Mouse (Mus musculus): Measurements from ENCODE around the gene Stk36.

Gene Stk36

DNA sequence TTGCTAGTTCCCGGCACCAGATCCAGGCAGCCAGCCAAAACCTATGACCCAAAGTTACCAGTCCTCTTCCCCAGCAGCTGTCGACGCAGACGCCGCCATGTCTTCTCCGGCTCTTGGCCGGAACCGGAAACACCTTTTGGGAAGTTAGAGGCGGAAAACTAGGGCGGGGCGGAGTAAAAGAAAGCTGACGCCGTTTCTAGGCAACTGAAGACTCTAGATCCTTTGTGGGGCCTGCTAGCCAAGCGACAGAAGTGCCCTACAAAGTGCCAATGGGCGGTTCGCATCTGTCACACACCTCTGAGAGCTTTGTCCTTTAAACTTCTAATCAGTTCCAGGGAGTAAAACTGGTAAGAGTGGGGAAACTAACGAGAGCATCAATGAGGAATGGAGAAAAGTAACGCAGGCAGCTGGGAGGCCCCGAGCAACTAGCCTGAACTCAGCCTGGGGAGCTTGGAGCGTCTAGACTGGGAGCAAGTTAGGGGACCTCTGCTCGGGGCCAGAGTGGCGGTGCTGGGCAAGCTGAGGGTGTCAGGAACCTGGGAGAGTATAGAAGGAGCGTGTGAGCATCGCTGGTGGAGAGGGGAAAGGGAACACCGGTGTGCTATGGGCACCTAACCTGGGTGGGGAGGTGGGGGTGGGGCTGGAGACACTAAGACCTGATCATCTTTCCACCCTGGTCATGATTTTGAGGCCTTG, at the start of gene Stk36, which contains the start of gene Rnf25:
Stk36 (plus strand) TSS at position 179 of the 696 bp plus-strand sequence.
Rnf25 (minus strand) TSS at position 131 of the 696 bp plus-strand sequence.
- peak; percentile 45 for DNase-seq (ENCODE audit: low spot score)

DNA sequence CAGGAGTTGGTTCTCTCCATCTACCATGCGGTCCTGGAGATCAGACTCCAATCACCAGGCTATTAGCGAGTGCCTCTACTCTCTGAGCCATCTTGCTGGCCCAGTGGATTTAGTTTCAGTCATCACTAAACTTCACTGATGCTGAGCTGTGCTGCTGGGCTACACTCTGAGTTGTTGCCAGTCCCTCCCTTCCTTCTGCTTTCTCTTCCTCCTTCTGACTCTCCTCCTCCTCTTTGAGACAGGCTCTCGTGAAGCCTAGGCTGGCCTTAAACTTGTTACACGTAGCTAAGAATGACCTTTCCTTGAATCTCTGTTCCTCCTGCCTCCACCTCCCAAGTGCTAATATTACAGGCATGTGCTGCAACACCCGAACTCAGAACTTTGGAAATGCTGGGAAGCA, 42.2 kb upstream of the Stk36 start:
- no peak for DNase-seq (ENCODE audit: low spot score)

- DNase-seq (ENCODE audit: low spot score): no peak
These were observed 35.4 kb upstream of the Stk36 start for GRCm38 (mm10) chr1:74565834-74566233.

DNA sequence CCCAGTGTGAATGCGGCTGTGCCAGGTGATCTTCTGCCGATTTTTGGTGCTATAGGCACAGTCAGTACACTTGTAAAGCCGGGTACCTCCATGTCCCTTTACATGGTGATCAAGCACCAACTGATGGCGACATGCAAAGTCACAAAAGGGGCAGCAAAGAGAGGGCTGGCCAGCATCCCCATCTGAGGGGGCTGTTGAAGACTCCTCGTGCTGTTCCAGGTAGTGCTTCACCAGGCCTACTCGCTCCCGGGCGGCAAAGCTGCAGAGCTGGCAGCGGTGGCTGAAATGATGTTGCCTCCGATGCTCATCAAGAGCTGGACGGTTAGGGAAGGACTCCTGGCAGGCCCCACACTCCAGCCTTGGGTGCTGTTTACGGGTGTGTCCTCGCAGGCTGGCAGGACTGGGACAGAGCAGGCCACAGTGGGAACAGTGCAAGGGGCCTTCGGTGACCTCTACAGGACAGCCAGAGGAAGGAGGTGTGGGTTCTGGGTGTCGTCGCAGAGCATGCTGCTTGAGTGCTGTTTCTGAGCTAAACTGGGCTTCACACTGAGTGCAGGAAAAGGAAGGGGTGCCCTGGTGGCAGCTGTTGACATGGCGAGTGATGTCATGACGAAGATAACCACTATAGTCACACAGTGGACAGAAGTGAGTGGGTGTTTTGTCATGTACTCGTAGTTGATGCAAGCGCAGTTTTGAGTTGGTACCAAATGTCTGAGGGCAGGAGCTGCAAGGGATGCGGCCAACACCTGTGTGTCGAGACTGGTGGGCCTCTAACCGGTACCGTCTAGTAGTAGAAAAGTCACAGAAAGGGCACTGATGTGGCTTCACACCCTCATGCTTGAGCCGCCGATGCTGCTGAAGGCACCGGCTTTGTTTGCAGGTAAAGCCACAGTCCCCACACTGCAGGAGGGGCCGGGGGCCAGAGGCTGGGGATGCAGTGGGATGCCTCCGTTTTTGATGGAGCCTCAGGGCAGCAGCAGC, 31.2 kb upstream of the Stk36 start:
- no peak for DNase-seq (ENCODE audit: low spot score)

GRCm38 (mm10) chr1:74582621-74583020, 18.6 kb upstream of the Stk36 start:
- no peak for DNase-seq (ENCODE audit: low spot score)

GRCm38 (mm10) chr1:74584616-74585398, 16.4 kb upstream of the Stk36 start:
- DNase-seq (ENCODE audit: low spot score): no peak

DNA sequence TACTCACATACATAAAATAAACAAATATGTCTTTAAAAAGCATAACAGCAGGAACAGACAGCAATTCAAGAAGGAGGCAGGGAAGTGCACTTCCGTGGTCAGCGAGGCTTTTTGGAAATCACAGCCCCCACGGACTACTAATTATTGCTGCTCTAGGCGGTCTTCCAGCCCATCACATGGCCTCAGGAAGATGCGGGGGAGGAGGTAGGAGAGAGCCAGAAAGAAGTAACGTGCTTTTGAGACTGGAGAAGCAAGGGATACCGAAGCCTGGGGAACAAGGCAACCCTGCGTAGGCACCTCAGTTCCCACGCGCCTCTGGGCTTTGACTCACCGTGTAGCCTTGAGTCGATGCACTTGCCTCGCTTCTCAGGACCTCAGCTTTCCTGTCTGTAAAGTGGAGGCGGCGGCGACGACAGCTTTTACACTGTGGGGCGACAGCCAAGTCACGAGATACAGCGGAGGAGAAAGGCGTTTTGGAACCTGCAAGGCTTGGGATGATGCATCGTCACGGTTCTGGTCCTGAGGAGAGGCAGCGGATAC, 13.9 kb upstream of the Stk36 start:
- no peak for DNase-seq (ENCODE audit: low spot score)

GRCm38 (mm10) chr1:74587773-74588445, 13.3 kb upstream of the Stk36 start, which contains the start of the genes Zfp142 and Bcs1l:
Gene Zfp142, minus strand, starts transcription at chr1:74588246.
Gene Bcs1l, plus strand, starts transcription at chr1:74588289.
- peak; percentile 94 for DNase-seq (ENCODE audit: low spot score)

DNA sequence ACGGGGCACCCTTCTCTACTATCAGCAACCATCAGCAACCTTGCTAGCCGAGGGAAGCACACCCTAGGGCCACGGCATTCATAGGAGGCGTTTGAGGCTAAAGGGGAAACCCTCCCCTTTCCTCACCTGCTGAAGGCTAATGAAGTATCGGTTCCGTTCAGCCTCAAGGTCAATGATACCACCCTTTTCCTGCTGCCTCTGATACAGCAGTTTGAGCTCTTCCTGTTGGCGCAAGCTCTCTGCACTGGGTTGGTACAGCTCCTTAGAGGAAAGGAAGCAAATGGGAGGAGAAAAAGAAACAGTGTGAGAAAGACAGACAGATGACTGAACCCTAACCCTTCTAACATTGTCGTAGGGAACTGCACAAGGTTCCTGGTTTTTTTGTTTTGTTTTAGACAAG, 6.8 kb upstream of the Stk36 start:
- no peak for DNase-seq (ENCODE audit: low spot score)

DNA sequence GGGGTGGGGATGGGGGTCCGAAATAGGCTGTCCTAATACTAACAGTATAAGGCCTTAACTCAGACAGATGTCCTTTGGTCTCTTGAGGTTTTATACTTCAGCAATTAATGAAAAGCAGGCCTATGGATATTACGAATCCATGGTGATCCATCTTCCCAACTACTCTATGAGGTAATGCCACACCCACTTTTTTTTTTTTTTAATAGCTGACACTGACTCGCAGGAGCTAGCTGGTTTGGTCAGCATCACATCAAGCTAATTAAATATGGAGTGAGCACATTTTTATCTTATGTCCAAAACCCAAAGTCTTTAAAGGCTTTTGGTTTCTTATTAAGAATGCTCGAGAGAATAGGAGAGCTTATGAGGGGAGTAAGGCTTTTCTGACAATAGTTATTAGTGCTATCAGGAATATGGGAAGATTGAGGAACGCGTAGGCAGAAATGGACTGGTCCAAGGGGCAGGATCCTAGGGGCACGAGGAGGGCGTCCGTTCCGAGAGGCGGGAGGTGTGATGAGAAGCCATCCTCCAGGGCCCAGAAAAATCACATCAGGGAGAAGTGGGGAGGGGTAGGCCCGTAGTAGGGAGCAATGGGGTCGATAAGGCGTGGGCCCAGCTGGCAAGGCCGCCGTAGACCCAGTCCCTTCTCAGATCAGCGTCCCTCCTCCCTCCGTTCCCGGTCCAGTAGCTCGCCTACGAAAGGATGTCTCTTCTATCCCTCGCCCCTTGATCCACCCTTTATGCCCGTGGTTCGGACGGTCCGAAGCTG, 561 bp upstream of the Stk36 start:
- DNase-seq (ENCODE audit: low spot score): no peak

- DNase-seq (ENCODE audit: low spot score): no peak
These were observed 22.9 kb downstream of the Stk36 start for GRCm38 (mm10) chr1:74624183-74624582.

DNA sequence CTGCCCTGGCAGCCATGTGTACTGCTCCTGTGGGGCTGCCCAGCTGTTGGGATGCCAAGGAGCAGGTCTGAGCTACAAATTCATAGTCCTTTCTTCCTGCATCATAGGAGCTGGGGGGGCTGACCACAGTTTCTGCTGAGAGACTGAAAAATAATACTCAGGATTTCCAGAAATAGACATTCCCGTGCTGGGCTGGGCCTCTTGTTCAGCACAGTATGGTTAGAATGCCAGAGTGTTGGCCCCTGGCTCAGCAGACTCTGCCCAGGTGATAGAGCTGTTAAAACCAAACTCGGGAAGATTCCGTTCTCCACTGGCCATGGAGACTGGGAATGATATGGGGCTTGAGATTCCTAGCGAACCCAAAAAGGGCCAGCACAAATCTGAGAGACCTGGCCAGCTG, 24.8 kb downstream of the Stk36 start:
- no peak for DNase-seq (ENCODE audit: low spot score)

DNA sequence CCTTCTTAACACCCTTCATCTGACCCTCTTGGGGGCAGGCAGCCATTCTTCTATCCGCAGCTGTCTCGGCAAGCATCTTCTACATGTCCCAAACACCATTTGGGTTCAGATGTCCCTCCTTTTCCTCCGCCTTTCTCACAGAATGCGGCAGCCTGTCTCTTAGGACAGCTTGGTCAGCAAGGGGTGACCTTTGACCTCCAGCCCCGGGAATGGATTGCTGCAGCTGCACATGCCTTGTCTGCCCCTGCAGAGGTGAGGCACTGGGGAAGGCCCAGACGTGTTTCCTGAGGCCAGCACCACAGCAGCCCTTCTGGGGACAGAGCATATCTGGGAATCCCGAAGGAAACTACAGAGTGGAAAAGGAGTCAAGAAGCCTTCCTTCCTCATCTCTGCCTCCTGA, 26.8 kb downstream of the Stk36 start:
- DNase-seq (ENCODE audit: low spot score): no peak

GRCm38 (mm10) chr1:74632734-74633133, 31.5 kb downstream of the Stk36 start:
- DNase-seq (ENCODE audit: low spot score): no peak

GRCm38 (mm10) chr1:74643524-74643923, 42.3 kb downstream of the Stk36 start:
- no peak for DNase-seq (ENCODE audit: low spot score)

DNA sequence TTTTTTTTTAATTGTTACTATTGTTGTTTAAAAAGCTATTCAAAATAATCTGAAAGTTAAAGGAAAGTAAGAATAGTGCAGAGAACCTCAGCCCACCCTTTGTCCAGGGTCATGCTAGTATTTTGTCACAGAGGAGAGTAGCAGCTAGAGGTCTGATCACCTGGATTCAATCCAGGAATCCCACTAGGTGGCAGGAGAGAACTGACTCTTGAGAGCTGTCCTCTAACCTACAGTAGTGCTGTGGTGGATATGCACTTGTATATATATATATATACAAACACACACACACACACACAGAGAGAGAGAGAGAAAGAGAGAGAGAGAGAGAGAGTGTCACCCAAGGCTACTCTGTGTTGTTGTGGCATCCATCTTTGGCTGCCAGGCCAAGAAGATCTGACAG, 42.7 kb downstream of the Stk36 start:
- no peak for DNase-seq (ENCODE audit: low spot score)

DNA sequence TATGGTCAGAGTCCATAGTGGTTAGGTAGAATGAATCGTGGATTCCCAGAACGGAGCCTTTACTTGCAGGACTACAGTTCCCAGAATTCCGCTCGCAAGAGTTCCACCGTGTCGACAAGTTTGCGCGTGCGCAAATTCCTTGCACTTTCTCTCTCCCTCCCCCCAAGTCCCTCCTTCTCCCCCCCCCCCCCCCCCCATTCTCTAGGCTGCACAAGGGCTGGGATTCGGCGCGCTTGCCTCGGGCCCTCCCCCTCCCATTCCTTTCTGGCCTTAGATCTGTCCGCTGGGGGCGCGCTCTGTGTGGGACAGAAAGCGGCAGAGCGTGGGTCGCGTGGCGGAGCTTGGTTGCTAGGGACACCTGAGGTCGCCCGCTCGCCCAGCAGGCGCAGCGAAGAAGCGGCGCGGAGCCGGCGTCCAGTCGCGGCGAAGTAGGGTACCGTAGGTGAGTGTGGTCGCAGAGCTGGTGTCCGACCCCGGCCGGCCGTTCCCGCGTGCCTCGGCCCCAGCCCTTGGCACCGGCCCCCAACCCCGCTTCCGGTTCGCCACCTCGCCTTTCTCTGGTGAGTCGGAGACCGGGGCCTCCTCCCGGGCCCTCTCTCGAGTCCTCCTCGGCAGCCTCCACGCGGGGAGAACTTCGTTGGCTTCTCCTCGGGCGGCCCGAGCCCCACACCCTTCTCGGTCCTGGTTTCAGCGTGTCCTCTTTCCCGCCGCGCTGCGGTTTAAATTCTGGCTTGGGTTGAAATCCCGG, 60.4 kb downstream of the Stk36 start, which contains the start of gene Ttll4:
Ttll4 (plus strand) TSS at position 298 of the 748 bp plus-strand sequence.
- peak; percentile 76 for DNase-seq (ENCODE audit: low spot score)

- DNase-seq (ENCODE audit: low spot score): no peak
These were observed 61.1 kb downstream of the Stk36 start for GRCm38 (mm10) chr1:74662253-74662865.

DNA sequence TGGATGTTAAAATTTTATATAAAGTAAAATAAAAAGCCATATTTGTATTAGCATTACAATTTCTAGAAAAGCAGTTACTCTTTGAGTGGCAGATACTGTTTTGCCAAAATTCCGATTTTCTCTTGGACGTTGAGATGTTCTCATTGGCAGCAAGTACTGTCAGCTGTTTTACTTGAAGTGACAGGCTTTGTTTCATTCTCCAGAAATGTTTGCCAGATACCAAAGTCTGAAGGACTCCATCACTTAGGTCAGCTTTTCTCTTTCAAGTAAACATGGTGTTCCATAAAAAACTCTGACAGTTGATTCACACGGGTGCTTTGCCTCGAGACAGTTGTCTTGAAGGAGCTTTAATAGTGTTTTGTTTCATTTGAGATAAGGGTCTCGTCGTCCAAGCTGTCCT, 63.9 kb downstream of the Stk36 start:
- no peak for DNase-seq (ENCODE audit: low spot score)

Measured in urinary bladder, postnatal 10 days (tissue).